Mouse (Mus musculus) layer of hippocampus, postnatal 14 days (tissue): ENCODE results near the gene Dgkg. TPM values are rescaled to one million over a fixed set of nuclear protein-coding genes. Genes with fewer than 3 reads are reported as not detected.

ENCODE experiments used
- DNase-seq, 2 experiments: peaks; one replicate each; pipeline ENCODE4 v3.0.0; 2021 to 2022; ENCODE audit warnings: low spot score in 2 of 2, mixed read lengths in 1 of 2
- total RNA-seq, 2 experiments: library from RNA; stranded (reverse); gene quantifications; 2 replicates each; pipeline ENCODE4 v1.2.3; 2021

Dgkg gene
- total RNA-seq, 2 experiments from 2014 or later = 167 to 172 TPM

- no peak for DNase-seq
Observed at GRCm38 (mm10) chr16:22651244-22651643, 5.8 kb downstream of the Dgkg start.

GRCm38 (mm10) chr16:22645256-22645655 is 11.8 kb downstream of the Dgkg start:
- DNase-seq = no peak

DNA sequence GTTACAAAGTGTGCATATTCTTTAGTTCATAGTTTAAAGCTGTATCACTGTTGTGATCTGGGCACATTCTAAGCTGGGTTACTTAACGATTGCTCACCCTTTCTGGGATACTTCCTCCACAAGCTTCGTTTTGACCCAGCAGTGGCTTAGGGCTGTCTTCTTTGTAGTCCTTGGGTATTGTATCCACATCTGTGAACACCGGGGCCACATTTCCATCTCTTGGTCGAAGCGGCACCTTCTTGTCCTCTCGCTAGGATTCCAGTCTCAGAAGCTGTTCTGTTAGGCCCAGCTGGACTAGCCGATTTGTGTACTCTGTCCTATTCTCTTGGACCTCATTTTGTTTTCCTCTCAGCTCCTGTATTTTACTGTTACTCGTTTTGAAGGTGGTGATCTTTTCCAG is 13.6 kb downstream of the Dgkg start:
- no peak for DNase-seq

GRCm38 (mm10) chr16:22642953-22643352 is 14.1 kb downstream of the Dgkg start:
- DNase-seq = no peak

DNA sequence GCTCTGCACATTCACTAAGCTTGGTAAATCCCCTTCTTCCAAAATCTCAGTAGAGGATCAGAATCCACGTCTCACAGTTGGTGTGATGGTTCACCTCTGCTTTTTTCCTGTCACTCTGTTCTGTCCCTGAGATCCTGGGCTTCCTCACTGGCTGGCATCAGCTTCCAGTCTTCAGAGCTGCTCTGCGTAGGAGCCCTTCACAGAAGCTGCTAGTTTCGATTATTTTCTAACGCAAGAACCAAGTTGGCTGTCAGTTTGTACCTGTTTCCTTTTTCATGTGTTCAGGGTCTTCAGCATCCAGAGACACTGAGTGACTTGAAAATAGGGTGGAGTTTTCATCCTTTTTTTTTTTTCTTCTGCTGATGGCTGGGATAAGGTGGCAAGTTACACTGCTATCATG is 15.0 kb downstream of the Dgkg start:
- DNase-seq = no peak

DNA sequence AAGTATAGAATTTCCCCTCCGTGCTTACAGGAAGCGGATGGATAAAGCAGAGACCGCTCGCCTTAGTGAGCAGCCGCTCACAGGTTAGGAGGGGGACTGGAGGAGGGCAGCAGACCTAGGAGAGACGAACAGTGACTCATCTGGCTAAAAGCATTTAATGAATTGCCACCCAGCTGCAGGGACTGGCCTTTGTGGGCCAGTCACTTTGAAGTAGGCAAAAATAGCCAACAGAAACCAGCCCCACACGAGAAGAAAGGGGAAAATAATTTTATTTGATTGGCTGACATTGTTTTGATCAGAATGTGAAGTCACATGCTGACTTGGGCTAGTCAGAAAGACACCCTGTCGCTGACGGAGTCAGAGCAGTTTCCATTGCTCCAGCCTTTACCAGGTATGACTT is 15.4 kb downstream of the Dgkg start:
- no peak for DNase-seq

DNA sequence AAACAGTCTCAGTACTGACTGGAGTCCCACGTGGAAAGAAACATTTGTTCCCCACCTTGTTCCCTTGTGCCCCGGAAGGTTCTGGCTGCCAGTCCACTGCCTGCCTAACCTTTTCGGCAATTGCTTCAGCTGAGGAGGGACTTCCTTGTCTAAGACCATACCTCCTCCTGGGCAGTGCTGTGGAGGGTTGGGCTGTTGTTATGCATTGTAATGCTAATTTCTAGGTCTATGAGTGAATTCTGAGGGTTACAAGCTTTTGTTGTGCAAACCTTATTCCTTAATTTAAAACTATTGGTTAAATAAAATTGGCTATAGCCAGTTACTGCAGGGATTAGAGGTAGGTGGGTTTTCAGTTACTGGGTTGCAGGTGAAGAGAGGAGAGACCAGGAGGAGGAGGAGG is 19.7 kb downstream of the Dgkg start:
- no peak for DNase-seq

- no peak for DNase-seq
Observed at GRCm38 (mm10) chr16:22635706-22636105, 21.3 kb downstream of the Dgkg start.

DNA sequence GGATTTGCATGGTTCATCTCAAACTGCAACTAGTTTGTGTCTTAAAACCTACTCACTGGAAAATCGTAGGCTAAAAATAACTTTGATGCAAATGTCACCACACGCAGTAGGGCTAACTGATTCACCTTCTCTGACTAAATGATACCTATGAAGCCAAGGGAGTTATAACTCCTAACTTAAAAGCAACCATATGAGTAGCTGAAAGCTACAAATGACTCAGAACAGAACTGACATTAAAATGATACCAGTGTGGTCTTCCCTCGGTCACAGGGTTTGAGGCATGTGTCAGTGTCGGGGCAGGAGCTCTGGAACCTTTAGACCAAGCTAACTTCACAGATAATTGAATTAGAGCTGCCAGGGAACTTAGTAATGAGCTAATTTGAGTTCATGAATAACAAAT is 24.0 kb downstream of the Dgkg start:
- no peak for DNase-seq

DNA sequence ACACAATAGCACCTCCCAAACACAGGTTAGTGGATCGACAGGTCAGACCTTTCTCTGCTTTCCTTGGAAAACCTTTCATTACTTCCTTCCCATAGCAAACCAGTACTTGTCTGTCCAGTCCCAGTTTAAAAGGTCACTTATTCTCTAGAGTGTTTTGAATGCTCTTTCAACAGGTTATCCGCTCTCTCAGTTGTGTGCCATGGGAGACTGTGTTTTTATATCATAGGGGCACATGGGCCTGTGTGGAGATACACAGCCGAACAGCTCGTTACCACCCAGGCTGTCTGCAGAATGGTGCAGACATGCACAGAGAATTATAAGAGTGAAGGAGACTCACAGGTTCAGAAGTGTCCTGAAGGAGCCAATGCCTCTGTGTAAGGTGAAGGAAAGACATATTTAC is 26.7 kb downstream of the Dgkg start:
- DNase-seq = no peak

DNA sequence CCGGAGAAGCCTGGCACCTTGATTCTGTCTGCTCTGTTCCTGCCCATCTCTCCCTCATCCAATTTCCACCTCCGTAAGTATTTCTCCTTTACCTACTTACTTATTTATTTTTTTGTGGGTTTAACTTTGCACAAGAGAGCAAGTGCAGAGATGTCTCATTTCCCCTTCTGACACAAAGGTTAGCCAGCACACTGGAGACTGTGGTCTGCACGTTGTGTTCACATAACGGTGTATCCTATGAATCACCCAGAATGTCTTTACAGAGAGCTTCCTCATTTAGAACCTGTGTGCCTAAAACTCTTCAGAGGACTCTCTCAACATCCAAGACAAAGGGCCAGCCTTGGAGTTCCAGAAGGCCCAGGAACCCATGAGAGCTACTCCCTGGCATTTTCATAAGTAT is 27.1 kb downstream of the Dgkg start:
- no peak for DNase-seq

DNA sequence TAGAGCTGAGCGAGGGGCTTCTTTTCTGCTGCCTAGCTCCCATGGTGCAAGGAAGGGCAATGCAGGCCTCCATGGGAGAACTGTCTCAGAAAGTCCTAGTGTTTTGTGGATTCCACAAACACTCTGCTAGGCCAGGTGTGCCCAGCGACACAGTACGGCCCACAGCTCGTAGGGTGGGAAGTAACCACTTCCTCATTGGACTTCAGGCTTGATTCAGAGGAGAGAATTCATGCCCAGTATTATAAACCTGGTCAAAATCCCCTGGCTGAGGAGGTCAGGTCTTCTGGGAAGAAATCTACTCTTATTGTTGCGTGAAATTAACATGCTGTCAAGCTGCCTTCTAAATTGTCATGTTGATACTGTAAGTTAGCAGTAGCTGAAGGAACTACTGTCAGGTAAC is 31.0 kb downstream of the Dgkg start:
- no peak for DNase-seq

- no peak for DNase-seq
Observed at GRCm38 (mm10) chr16:22625412-22625811, 31.6 kb downstream of the Dgkg start.

DNA sequence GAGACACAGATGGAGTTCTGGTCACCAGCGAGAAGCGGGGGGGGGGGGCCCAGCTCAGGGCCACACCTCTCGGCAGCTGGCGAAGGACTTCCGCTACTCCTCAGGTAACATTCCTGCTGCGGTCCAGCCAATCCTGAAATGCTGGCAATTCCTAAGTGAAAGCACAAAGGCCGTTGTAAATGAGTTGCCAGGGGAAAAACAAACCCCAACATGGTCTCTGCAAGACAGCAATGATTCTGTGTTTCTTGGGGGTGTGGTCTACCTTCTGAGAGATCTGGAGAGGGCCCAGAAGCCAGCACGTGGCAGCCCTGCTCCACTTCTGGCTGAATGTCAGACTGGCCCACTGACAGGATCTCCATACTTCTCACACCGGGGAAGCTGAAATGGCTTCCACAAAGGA is 34.7 kb downstream of the Dgkg start:
- no peak for DNase-seq

DNA sequence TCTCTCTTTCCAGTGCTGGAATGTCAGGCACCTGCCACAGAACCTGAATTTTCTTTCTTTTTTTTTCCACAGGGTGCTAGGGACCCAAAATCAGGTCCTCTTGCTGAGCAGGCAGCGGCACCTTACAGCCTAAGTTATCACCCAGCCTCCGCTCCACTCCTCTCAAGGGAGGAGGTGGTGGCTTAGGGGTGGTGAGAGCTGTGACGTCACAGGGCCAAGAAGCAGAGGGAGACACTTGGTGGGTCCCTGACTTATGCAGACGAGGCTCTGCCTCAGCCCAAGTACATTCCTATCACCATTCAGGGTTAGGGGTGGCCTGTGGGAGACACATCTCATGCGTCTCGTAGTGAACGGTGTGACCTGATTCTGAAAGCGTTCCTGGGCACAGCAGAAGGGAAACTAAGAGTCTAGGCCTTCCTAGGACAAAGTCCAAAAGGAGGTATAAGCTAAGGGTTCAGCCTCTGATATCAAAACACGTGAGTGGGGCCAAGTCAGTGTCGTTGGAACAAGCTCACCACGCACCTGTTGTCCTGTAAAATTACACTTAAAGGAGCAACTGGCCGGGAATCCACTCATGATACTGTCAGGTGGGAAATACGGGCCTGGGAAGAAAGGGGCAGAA is 35.6 kb downstream of the Dgkg start:
- DNase-seq = no peak

DNA sequence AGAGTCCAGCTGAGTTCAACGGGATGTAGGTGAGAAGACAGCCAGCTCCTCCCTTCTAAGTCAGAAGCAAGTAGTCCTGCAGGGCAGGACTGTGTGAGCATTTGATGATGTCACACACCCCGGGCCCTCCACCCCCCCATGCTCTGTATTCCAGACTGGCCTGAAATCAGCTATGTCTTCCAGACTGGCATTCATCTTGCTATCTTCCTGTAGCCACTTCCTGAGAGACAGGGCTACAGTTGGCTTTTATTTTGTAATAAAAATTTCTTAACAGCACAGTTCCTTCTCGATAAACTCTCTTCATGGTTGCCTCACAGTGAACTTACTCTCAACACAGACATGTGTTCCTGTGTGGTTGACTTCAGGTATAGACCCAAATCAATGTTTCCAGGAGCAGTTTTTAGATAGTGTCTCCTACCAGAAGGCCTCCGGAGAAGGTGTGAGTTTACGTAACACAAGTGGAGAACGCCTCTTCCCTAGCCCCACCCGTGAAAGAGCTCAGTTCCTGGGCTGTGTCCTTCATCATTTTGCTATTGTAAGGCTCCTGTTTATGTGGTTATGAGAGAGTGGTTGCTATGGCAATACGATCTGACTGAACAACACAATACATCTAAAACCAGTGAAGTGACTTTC is 38.5 kb downstream of the Dgkg start:
- no peak for DNase-seq

DNA sequence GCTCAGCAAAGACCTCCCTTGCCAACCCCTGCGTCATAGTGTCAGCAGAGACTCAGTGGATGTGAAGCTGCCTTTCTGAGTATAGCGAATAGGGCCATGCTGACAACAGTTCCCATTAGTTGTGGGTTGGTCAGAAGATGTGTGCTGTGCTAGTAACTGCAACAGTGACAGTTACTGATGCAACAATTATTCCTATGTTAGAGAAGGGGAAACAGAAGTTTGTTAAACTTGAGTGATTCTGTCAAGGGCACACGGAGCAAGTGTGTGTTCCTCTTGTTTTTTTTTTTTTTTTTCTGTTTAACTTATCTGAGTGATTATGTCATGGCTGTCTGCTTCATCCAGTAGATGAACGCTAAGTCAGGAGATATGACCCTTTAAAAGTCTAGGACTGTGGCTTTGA is 41.2 kb downstream of the Dgkg start:
- DNase-seq = no peak

DNA sequence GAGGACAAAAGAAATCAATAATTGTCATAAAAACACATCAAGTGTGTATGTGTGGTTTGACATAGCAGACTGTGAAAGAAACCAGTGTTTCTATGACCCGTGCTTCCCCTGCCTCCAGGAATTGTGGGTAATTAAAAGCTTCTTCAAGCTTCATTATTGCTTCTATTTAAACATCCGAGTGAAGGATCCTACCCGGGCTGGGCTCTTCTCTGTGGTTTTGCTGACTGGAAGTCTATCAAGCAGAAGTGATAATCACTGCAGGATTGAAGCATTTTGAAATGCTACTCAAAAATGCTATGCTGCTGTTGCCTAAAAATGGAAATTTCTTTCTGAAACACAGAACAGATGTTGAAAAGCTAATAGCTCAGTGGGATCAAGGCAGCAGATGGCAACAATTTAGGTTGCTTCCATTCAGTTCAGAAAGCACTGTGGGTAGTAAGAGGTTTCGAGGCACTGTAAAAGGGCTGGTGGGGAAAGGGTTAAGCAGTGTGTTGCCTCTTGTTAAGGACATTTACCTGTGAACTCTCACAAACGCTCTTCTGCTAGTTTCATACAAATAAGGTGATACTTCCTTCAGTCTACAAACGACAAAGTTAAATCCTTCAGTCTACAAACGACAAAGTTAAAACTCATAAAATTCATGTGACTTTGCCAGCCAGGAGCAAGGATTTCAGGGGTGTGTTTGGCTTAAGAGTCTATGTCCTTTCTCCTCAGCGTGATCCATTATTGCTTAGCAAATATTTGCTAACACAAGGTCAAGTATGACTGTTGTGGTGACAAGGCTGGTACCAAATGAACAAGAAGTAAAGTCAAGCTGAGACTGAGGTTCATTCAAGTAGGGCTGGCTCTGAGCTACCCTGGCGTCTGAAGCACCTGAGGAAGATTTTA is 43.6 kb downstream of the Dgkg start:
- DNase-seq = no peak

DNA sequence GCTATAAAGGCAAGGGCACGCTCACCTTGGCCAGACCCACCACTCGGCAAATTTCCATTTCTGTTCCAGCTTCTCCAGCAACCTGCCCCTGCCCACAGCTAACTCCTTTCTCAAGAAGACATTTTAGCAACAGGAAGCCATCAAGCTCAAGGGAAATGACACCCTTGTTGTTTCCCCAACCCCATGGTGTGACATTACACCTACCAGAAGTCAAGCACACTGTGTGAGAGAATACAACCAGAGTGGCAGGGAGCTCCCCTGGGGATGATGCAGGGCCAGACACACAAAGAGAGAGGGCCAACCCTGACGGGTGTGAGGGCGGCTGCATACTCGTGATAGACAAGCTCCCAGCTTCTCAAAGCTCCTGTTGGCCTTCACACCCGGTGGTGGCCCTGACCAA is 49.0 kb downstream of the Dgkg start:
- no peak for DNase-seq

GRCm38 (mm10) chr16:22606989-22607388 is 50.0 kb downstream of the Dgkg start:
- DNase-seq = no peak

DNA sequence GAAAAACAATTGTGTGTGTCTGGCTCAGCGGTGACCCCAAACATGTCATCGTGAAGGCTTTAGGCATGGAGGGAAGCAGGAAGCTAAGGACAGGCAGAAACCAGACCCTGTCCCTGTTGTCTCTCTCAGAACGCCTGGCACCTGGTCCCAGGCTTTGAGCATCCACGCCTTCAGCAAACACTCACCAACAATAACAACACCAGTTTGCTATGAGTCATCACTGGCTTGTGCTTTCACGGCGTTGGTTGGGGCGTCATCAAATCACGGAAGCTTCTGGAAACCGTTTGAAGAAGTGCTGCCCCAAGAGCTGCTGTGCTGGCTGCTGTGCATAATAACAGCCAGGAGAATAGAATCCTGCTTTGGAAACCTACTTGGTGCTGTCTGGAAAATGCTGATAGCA is 54.6 kb downstream of the Dgkg start:
- no peak for DNase-seq

- no peak for DNase-seq
Observed at GRCm38 (mm10) chr16:22601756-22602155, 55.3 kb downstream of the Dgkg start.
